Mouse (Mus musculus): ENCODE data around the gene Arfgef3.

DNA sequence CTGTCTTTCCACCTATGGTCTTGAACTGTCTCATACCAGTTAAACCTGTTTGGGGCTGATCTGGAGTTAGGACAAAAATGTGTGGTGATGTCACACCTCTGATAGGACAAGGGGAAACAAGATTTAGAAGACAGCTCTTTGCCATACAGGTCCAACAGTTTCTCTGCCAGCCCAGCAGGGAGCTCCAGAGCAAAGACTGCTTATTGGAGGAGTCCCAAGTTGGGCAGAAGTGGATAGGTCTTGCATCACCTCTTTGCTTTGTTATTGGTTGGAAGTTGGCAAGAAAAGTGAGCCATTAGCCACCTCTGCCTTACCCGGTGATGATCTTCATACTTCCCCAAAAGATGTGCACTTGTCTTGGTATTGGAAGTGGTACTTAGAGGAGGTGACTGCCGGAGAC lies 206.9 kb downstream of the Arfgef3 start:
- TF ChIP-seq CTCF (IDR thresholded peaks at IDR 0.05; ENCODE audit: borderline replicate concordance, insufficient read depth, low read length) (no peak), POLR2A (IDR thresholded peaks at IDR 0.05; ENCODE audit: low read depth, low read length) (no peak)
